Mouse (Mus musculus): ENCODE results near the gene Rbm4b. TPM values are rescaled to one million over a fixed set of nuclear protein-coding genes. Genes with fewer than 3 reads are reported as not detected.

Rbm4b gene
- 155 TPM in 2 replicates for polyA plus RNA-seq (2016; fragmentation: Nextera tagmentation; extraction: Ambion mirVana)

- H3K4me1 ChIP-seq: peaks cover 34% of the 10 kb centered on the region
- peak within 1 kb of the TSS; percentile 62 for H3K4me2 ChIP-seq (replicated peaks)
- peaks cover 33% of the 10 kb centered on the region for H3K36me3 ChIP-seq
- H3K9me3 ChIP-seq (replicated peaks): no peaks in the 10 kb centered on the region
- peak within 1 kb of the TSS; percentile 98 for H3K27ac ChIP-seq
- peak; percentile 95 for ATAC-seq (ENCODE audit: low FRiP score)
- H3K9ac ChIP-seq: peak within 1 kb of the TSS; percentile 81
- under 1% methylated on average over 65 of the region's 65 CpGs for WGBS
- H3K4me3 ChIP-seq: peak within 1 kb of the TSS; percentile 74
- H3K27me3 ChIP-seq: no peaks in the 10 kb centered on the region
Observed at GRCm38 (mm10) chr19:4756193-4756911, at the start of gene Rbm4b. Gene Rbm4b (plus strand): TSS chr19:4756497.

- H3K27ac ChIP-seq: no peak overlapping the region
- H3K4me2 ChIP-seq (replicated peaks): no peak overlapping the region
- H3K27me3 ChIP-seq: peaks cover 4% of the 10 kb centered on the region; the same call in 1 of the 2 replicates
- 83% methylated on average over 10 of the region's 10 CpGs for WGBS
- H3K9me3 ChIP-seq (replicated peaks): no peaks in the 10 kb centered on the region
- no peak for ATAC-seq (ENCODE audit: low FRiP score)
- no peak overlapping the region for H3K4me3 ChIP-seq
- no peaks in the 10 kb centered on the region for H3K36me3 ChIP-seq
- H3K4me1 ChIP-seq: peaks cover 13% of the 10 kb centered on the region
- H3K9ac ChIP-seq: no peak overlapping the region
Observed at GRCm38 (mm10) chr19:4708765-4709164, 47.5 kb upstream of the Rbm4b start.

DNA sequence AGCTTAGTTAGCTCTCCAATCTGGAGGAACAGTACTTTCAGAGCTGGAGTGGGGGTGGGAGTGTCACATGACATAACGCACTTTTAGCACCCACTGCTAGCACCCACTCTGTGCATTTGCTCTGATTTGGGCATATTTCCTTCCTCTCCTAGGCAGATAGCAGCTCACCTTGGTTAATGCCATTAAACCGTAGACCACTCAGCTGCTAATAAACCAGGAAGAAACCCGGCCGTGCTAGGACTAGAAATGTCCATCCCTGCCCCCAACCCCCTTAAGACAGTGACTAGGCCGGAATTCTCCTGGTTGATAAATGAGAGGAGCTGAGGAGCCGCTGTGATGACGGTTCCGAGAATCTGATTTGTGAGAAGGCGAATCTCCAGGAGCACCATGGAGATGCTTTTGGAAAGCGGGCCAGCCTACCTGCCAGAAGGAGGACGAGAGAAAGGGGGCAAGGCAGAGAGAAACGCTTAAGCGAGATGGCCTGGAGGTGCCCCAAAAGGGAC, 45.1 kb upstream of the Rbm4b start, which contains the start of gene Sptbn2:
Sptbn2 (plus strand) TSS at position 70 of the 503 bp plus-strand sequence.
- Histone ChIP-seq H3K27me3 (peaks cover 7% of the 10 kb centered on the region; the same call in 1 of the 2 replicates), H3K4me3 (peak within 1 kb of the TSS; percentile 83), H3K9me3 (replicated peaks) (no peaks in the 10 kb centered on the region), H3K36me3 (no peaks in the 10 kb centered on the region), H3K4me1 (peaks cover 26% of the 10 kb centered on the region), H3K4me2 (replicated peaks) (peak within 1 kb of the TSS; percentile 84), H3K27ac (peak within 1 kb of the TSS; percentile 96), H3K9ac (peak within 1 kb of the TSS; percentile 94)
- ATAC-seq (ENCODE audit: low FRiP score): peak; percentile 57
- WGBS: 7% methylated on average over 13 of the region's 13 CpGs

- ATAC-seq (ENCODE audit: low FRiP score): peak; percentile 86
- peak overlapping the region; percentile 96 for H3K27ac ChIP-seq
- peak overlapping the region; percentile 84 for H3K4me2 ChIP-seq (replicated peaks)
- H3K36me3 ChIP-seq: no peaks in the 10 kb centered on the region
- WGBS: under 1% methylated on average over 26 of the region's 65 CpGs
- peak overlapping the region; percentile 94 for H3K9ac ChIP-seq
- H3K4me3 ChIP-seq: peak overlapping the region; percentile 83
- H3K4me1 ChIP-seq: peaks cover 26% of the 10 kb centered on the region
- peaks cover 7% of the 10 kb centered on the region; the same call in 1 of the 2 replicates for H3K27me3 ChIP-seq
- H3K9me3 ChIP-seq (replicated peaks): no peaks in the 10 kb centered on the region
Observed at GRCm38 (mm10) chr19:4711601-4712155, 44.6 kb upstream of the Rbm4b start.

DNA sequence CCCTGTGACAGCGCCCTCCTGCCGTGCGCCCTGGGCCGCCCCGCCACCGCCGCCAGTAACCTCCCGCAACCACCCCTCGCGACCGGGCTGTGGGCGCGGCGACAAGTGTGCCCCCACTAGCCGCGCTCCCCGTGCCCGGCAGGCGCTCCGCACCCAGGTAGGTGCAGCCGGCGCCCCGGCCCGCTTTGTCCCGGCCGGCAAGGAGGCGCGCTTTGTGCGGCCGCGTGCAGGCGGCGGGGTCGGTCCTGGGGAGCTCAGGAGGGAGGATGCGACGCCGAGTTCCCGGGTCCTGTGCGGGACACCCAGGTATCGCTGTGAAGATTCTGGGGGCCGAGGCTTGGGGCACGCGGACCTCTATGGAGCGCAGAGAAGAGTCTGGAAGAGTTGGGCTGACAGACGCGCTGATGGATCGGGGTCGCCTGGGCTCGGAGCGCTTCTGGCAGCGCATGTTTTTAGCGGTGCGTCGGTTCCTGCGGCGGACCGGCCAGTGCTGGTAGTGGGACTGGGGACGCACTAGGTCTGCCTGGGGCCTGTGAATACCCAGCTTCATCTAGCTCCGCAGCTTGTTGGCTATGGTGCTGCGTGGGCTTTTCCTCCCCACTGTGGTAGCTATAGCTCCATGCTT, 44.0 kb upstream of the Rbm4b start:
- Histone ChIP-seq H3K27me3 (peaks cover 7% of the 10 kb centered on the region; the same call in 1 of the 2 replicates), H3K4me1 (peaks cover 26% of the 10 kb centered on the region), H3K9me3 (replicated peaks) (no peaks in the 10 kb centered on the region), H3K27ac (peak overlapping the region; percentile 96), H3K9ac (peak overlapping the region; percentile 94), H3K4me3 (peak overlapping the region; percentile 83), H3K4me2 (replicated peaks) (peak overlapping the region; percentile 84), H3K36me3 (no peaks in the 10 kb centered on the region)
- peak; percentile 65 for ATAC-seq (ENCODE audit: low FRiP score)
- WGBS: under 1% methylated on average over 46 of the region's 60 CpGs

GRCm38 (mm10) chr19:4712781-4713526, 43.3 kb upstream of the Rbm4b start:
- Histone ChIP-seq H3K4me2 (replicated peaks) (peak overlapping the region; percentile 84), H3K27ac (peak overlapping the region; percentile 96), H3K9ac (peak overlapping the region; percentile 94), H3K4me1 (peaks cover 26% of the 10 kb centered on the region), H3K4me3 (peak overlapping the region; percentile 83), H3K9me3 (replicated peaks) (no peaks in the 10 kb centered on the region), H3K27me3 (peaks cover 7% of the 10 kb centered on the region; the same call in 1 of the 2 replicates), H3K36me3 (no peaks in the 10 kb centered on the region)
- WGBS: 36% methylated on average over 13 of the region's 13 CpGs
- ATAC-seq (ENCODE audit: low FRiP score): no peak

GRCm38 (mm10) chr19:4713886-4714285, 42.4 kb upstream of the Rbm4b start:
- no peak for ATAC-seq (ENCODE audit: low FRiP score)
- 0 out of 2 replicates have a peak, but pooled peaks cover 2% of the 10 kb centered on the region for H3K36me3 ChIP-seq
- no peaks in the 10 kb centered on the region for H3K9me3 ChIP-seq (replicated peaks)
- 45% methylated on average over 3 of the region's 3 CpGs for WGBS
- H3K27ac ChIP-seq: no peak overlapping the region
- peak overlapping the region; percentile 84 for H3K4me2 ChIP-seq (replicated peaks)
- H3K9ac ChIP-seq: peak overlapping the region; percentile 28; the same call in 1 of the 2 replicates
- peak overlapping the region; percentile 83 for H3K4me3 ChIP-seq
- H3K27me3 ChIP-seq: peaks cover 7% of the 10 kb centered on the region; the same call in 1 of the 2 replicates
- peaks cover 30% of the 10 kb centered on the region for H3K4me1 ChIP-seq

DNA sequence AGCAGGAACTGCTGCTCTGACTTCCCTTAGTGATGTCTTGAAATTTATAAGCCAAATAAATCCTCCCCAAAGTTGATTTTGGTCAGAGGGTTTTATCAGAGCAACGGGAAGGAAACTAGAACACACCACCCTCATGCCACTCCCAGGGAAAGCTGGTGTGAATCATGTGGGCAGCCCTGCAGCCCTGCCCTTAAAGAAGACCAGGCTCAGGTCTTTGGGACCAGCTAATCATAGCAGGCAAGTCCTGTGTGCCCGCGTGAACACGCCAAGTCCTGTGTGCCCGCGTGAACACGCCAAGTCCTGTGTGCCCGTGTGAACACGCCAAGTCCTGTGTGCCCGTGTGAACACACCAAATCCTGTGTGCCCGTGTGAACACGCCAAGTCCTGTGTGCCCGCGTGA, 39.5 kb upstream of the Rbm4b start:
- Histone ChIP-seq H3K9ac (no peak overlapping the region), H3K27me3 (0 out of 2 replicates have a peak, but pooled peaks cover 3% of the 10 kb centered on the region), H3K36me3 (peaks cover 25% of the 10 kb centered on the region), H3K27ac (no peak overlapping the region), H3K4me2 (replicated peaks) (no peak overlapping the region), H3K4me3 (no peak overlapping the region), H3K9me3 (replicated peaks) (no peaks in the 10 kb centered on the region), H3K4me1 (peaks cover 41% of the 10 kb centered on the region)
- ATAC-seq (ENCODE audit: low FRiP score): no peak
- 98% methylated on average over 14 of the region's 14 CpGs for WGBS

- H3K27ac ChIP-seq: no peak overlapping the region
- 0 out of 2 replicates have a peak, but pooled peaks cover 3% of the 10 kb centered on the region for H3K27me3 ChIP-seq
- WGBS: 97% methylated on average over 2 of the region's 2 CpGs
- no peak overlapping the region for H3K4me3 ChIP-seq
- no peaks in the 10 kb centered on the region for H3K9me3 ChIP-seq (replicated peaks)
- H3K9ac ChIP-seq: no peak overlapping the region
- H3K4me1 ChIP-seq: peaks cover 41% of the 10 kb centered on the region
- no peak overlapping the region for H3K4me2 ChIP-seq (replicated peaks)
- ATAC-seq (ENCODE audit: low FRiP score): no peak
- peaks cover 26% of the 10 kb centered on the region for H3K36me3 ChIP-seq
Observed at GRCm38 (mm10) chr19:4717281-4717680, 39.0 kb upstream of the Rbm4b start.

DNA sequence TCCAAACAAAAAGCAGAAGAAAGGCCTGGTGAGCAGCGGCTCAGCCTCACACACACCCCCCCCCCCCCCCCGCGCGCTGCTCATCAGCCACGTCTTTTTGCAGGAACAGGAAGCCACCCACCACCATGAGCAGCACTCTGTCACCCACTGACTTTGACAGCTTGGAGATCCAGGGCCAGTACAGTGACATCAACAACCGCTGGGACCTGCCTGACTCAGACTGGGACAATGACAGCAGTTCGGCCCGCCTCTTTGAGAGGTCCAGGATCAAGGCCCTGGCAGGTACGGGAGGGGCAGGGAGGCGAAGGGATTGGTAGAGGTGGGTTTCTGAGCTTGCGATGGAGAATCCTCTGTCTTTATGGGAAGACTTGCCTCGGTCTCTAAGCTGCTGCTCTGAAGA, 37.6 kb upstream of the Rbm4b start:
- Histone ChIP-seq H3K27ac (no peak overlapping the region), H3K36me3 (peaks cover 27% of the 10 kb centered on the region), H3K9ac (peak overlapping the region; percentile 35; the same call in 1 of the 2 replicates), H3K4me1 (peaks cover 37% of the 10 kb centered on the region), H3K27me3 (0 out of 2 replicates have a peak, but pooled peaks cover 3% of the 10 kb centered on the region), H3K4me3 (no peak overlapping the region), H3K9me3 (replicated peaks) (no peaks in the 10 kb centered on the region), H3K4me2 (replicated peaks) (no peak overlapping the region)
- ATAC-seq (ENCODE audit: low FRiP score): no peak
- 39% methylated on average over 10 of the region's 12 CpGs for WGBS

DNA sequence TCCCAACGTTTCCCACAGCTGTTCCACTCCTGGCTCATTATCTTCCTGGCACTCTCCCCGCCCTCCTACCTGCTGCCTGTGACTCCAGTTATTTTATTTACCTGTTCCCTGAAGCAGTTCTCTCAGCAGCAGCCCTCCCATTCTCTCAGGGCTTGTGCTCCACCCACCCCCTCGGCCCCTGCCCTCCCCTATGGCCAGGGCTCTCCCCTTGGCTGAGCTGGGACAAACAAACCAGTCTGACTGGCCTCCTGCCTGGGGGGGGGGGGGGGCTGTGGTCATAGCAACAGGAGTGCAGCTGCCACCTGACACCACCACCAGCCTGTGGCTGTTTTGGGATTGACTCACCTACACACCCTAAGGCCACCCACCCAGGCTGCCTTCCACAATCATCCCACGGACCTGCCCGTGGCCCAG, 36.9 kb upstream of the Rbm4b start:
- H3K4me1 ChIP-seq: peaks cover 30% of the 10 kb centered on the region
- peaks cover 34% of the 10 kb centered on the region for H3K36me3 ChIP-seq
- 21% methylated on average over 5 of the region's 5 CpGs for WGBS
- no peak overlapping the region for H3K9ac ChIP-seq
- no peaks in the 10 kb centered on the region for H3K9me3 ChIP-seq (replicated peaks)
- H3K4me3 ChIP-seq: no peak overlapping the region
- H3K27me3 ChIP-seq: no peaks in the 10 kb centered on the region
- H3K27ac ChIP-seq: no peak overlapping the region
- no peak for ATAC-seq (ENCODE audit: low FRiP score)
- no peak overlapping the region for H3K4me2 ChIP-seq (replicated peaks)
